Mouse (Mus musculus) lung, postnatal 0 days (tissue): ENCODE results near the gene Efcab2.

ENCODE experiments used
- CTCF ChIP-seq: IDR thresholded peaks from 2 replicates; pipeline ENCODE4 v1.5.1; 2016; ENCODE audit warnings: antibody characterized with exemption, mild to moderate bottlenecking
- EP300 ChIP-seq: IDR thresholded peaks from 2 replicates; pipeline ENCODE4 v1.6.1; 2016; ENCODE audit warnings: antibody characterized with exemption, mild to moderate bottlenecking, control low read depth

GRCm38 (mm10) chr1:178401960-178402359 lies 3.9 kb upstream of the Efcab2 start:
- TF ChIP-seq CTCF (no peak), EP300 (no peak)
